Mouse (Mus musculus) spleen, adult 2 months (tissue): ENCODE data around the gene Togaram2.

Experiments
- CTCF ChIP-seq: fragments of 200-500 bp; IDR thresholded peaks from 2 replicates; pipeline ENCODE4 v1.5.1; 2011; ENCODE audit warnings: mild to moderate bottlenecking, inconsistent platforms; ENCODE audit not compliant: insufficient read depth, insufficient read length, insufficient replicate concordance; ENCODE audit errors: extremely low read depth
- POLR2A ChIP-seq: fragments of 200-500 bp; IDR thresholded peaks from 2 replicates; pipeline ENCODE4 v1.6.1; 2011; ENCODE audit warnings: low read depth, low read length, inconsistent platforms

DNA sequence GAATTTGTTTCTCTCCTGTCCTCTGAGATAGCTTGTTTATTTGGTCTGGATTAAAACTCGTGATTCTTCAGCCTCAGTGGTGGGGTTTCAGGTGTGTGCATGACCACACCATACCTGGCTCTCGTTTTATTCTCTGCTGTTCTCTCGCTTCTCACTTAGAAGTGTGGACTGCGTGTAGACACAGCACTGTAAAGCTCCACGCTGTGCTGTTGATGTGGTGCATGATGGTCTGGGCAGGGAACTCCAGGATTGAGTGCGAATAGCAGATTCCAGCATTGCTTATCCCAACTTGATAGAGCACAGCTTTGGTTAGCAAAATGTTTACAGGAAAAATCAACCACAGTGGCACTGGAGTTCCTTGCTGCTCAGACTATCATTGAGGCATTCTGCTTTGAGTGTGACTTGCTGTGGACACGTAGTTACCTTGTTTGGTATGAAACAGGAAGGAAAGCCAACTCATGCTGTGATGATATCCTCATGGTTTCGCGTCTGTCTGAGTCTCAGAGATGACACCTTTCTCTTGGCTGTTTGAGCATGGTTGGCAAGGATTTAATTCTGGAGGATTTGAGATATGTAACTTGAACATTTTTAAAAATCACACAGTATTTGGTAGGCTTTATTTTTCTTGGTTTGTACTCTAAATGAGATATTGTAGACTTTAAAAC is 32.5 kb upstream of the Togaram2 start:
- TF ChIP-seq CTCF (no peak), POLR2A (no peak)
